Mouse (Mus musculus) heart, adult 2 months (tissue): ENCODE data around the gene Il1r1. TPM values are rescaled to one million over a fixed set of nuclear protein-coding genes. Genes with fewer than 3 reads are reported as not detected.

Source experiments
- DNase-seq, 2 experiments: peaks; one replicate each; pipeline ENCODE4 v3.0.0; 2021
- H3K27ac ChIP-seq: fragments of 200-600 bp; 2 replicates; pipeline ENCODE4 v1.8.1; 2022
- H3K27me3 ChIP-seq: fragments of 200-500 bp; 2 replicates; pipeline ENCODE4 v1.6.1; 2012; ENCODE audit warnings: mild to moderate bottlenecking, low read length, inconsistent platforms, mixed read lengths; ENCODE audit not compliant: control insufficient read depth, insufficient read depth
- H3K36me3 ChIP-seq: fragments of 200-500 bp; 2 replicates; pipeline ENCODE4 v1.6.1; 2012; ENCODE audit warnings: low read length, inconsistent platforms; ENCODE audit not compliant: control insufficient read depth, insufficient read depth
- H3K4me1 ChIP-seq: fragments of 200-500 bp; 2 replicates; pipeline ENCODE4 v1.6.1; 2011; ENCODE audit warnings: low read length; ENCODE audit not compliant: control insufficient read depth, insufficient read depth
- H3K4me3 ChIP-seq: fragments of 200-600 bp; 2 replicates; pipeline ENCODE4 v1.8.1; 2022
- H3K79me2 ChIP-seq: fragments of 200-500 bp; replicated peaks from 2 replicates; pipeline ENCODE4 v1.6.1; 2012; ENCODE audit warnings: mild to moderate bottlenecking, inconsistent platforms, low read length, moderate library complexity, mixed read lengths; ENCODE audit not compliant: control insufficient read depth, insufficient read depth
- H3K9ac ChIP-seq: fragments of 200-500 bp; 2 replicates; pipeline ENCODE4 v1.6.1; 2012; ENCODE audit warnings: low read depth, mild to moderate bottlenecking, control low read depth, inconsistent platforms, low read length, mixed read lengths
- CTCF ChIP-seq: fragments of 200-600 bp; IDR thresholded peaks from 2 replicates; pipeline ENCODE4 v1.8.1; 2022; ENCODE audit warnings: antibody characterized with exemption, mild to moderate bottlenecking, moderate library complexity
- EP300 ChIP-seq: fragments of 200-500 bp; IDR thresholded peaks from 2 replicates; pipeline ENCODE4 v1.6.1; 2011; ENCODE audit warnings: low read depth, low read length, control low read depth; ENCODE audit not compliant: insufficient read depth
- POLR2A ChIP-seq: fragments of 200-500 bp; IDR thresholded peaks from 2 replicates; pipeline ENCODE4 v1.6.1; 2011; ENCODE audit warnings: mild to moderate bottlenecking, low read depth, low read length, control low read depth; ENCODE audit not compliant: insufficient read depth
- WGBS: fragments of 180-500 bp; shearing (Covaris S2); methylation state at CpG from one replicate; pipeline ENCODE4 v1.1.7; 2018; 5-methylcytosine and 5-hydroxymethylcytosine counted together
- intact Hi-C: fragments of 180-260 bp; cut with DNase I; formaldehyde crosslinking; loops from one replicate; pipeline ENCODE4 v1.15.1; 2025
- polyA plus RNA-seq: library from polyadenylated mRNA; depleted of rRNA; stranded (reverse); fragments of >200 nt; gene quantifications from 2 replicates; pipeline ENCODE4 v1.2.3, GENCODE M21; 2012
- total RNA-seq, 2 experiments: library from RNA; stranded (reverse); gene quantifications; 2 replicates each; pipeline ENCODE4 v1.2.3; 2021

Gene Il1r1
- total and polyA plus RNA-seq, 3 experiments: 4.8 to 6.1 (median 5.5) TPM

GRCm38 (mm10) chr1:40357921-40358320 lies 133.0 kb downstream of the Il1r1 start:
- H3K27me3 ChIP-seq: no peaks in the 10 kb centered on the region
- peaks cover 2% of the 10 kb centered on the region for H3K4me1 ChIP-seq
- intact Hi-C loops: no loop called here
- no peaks in the 10 kb centered on the region for H3K79me2 ChIP-seq
- no peak overlapping the region for H3K4me3 ChIP-seq
- 66% methylated on average over 2 of the region's 2 CpGs for WGBS
- H3K27ac ChIP-seq: peak overlapping the region; percentile 16; the same call in 1 of the 2 replicates
- no peaks in the 10 kb centered on the region for H3K36me3 ChIP-seq
- no peak for DNase-seq
- H3K9ac ChIP-seq: no peak overlapping the region
- TF ChIP-seq EP300 (no peak), CTCF (no peak), POLR2A (no peak)

GRCm38 (mm10) chr1:40358351-40358750 lies 133.5 kb downstream of the Il1r1 start:
- Histone ChIP-seq H3K79me2 (no peaks in the 10 kb centered on the region), H3K4me3 (no peak overlapping the region), H3K9ac (no peak overlapping the region), H3K27me3 (no peaks in the 10 kb centered on the region), H3K36me3 (no peaks in the 10 kb centered on the region), H3K4me1 (peaks cover 2% of the 10 kb centered on the region), H3K27ac (peak overlapping the region; percentile 16; the same call in 1 of the 2 replicates)
- no peak for TF ChIP-seq EP300
- no peak for TF ChIP-seq POLR2A
- TF ChIP-seq CTCF: no peak
- WGBS: 52% methylated on average over 2 of the region's 2 CpGs
- intact Hi-C loops: no loop called here
- no peak for DNase-seq

GRCm38 (mm10) chr1:40358771-40359181 lies 133.9 kb downstream of the Il1r1 start:
- peak in 1 of 2 experiments; percentile 39 for DNase-seq
- WGBS: 57% methylated on average over 4 of the region's 4 CpGs

GRCm38 (mm10) chr1:40359731-40360130 lies 134.9 kb downstream of the Il1r1 start:
- Histone ChIP-seq H3K36me3 (no peaks in the 10 kb centered on the region), H3K4me3 (no peak overlapping the region), H3K27ac (no peak overlapping the region), H3K9ac (no peak overlapping the region), H3K4me1 (peaks cover 2% of the 10 kb centered on the region), H3K27me3 (no peaks in the 10 kb centered on the region), H3K79me2 (no peaks in the 10 kb centered on the region)
- 68% methylated on average over 2 of the region's 2 CpGs for WGBS
- DNase-seq: no peak
- no peak for TF ChIP-seq POLR2A
- no peak for TF ChIP-seq EP300
- intact Hi-C loops: no loop called here

More at GRCm38 (mm10) chr1:40358771-40359181, 133.9 kb downstream of the Il1r1 start:
- Histone ChIP-seq H3K27me3 (no peaks in the 10 kb centered on the region), H3K4me3 (no peak overlapping the region), H3K79me2 (no peaks in the 10 kb centered on the region), H3K36me3 (no peaks in the 10 kb centered on the region), H3K27ac (0 out of 2 replicates have a peak overlapping the region, but pooled peaks have one; percentile 16), H3K9ac (no peak overlapping the region), H3K4me1 (peaks cover 2% of the 10 kb centered on the region)
- TF ChIP-seq EP300 (no peak), CTCF (no peak), POLR2A (no peak)
- intact Hi-C loops: no loop called here

- WGBS: 57% methylated on average over 7 of the region's 7 CpGs
Observed at GRCm38 (mm10) chr1:40360969-40361368, 136.1 kb downstream of the Il1r1 start.

GRCm38 (mm10) chr1:40361596-40361995 lies 136.7 kb downstream of the Il1r1 start:
- Histone ChIP-seq H3K27ac (no peak overlapping the region; the same call in 1 of the 2 replicates), H3K27me3 (no peaks in the 10 kb centered on the region), H3K4me3 (no peak overlapping the region), H3K79me2 (no peaks in the 10 kb centered on the region), H3K9ac (no peak overlapping the region), H3K4me1 (no peaks in the 10 kb centered on the region; the same call in 1 of the 2 replicates), H3K36me3 (no peaks in the 10 kb centered on the region)
- no peak for DNase-seq
- TF ChIP-seq POLR2A (no peak), EP300 (no peak), CTCF (no peak)
- intact Hi-C loops: no loop called here
- WGBS: 53% methylated on average over 1 of the region's 1 CpGs

More at GRCm38 (mm10) chr1:40360969-40361368, 136.1 kb downstream of the Il1r1 start:
- H3K4me1 ChIP-seq: peaks cover 2% of the 10 kb centered on the region
- DNase-seq: no peak
- intact Hi-C loops: no loop called here
- no peaks in the 10 kb centered on the region for H3K27me3 ChIP-seq
- no peaks in the 10 kb centered on the region for H3K36me3 ChIP-seq
- H3K79me2 ChIP-seq: no peaks in the 10 kb centered on the region
- TF ChIP-seq POLR2A (no peak), EP300 (no peak), CTCF (no peak)
- H3K4me3 ChIP-seq: no peak overlapping the region
- H3K27ac ChIP-seq: no peak overlapping the region
- H3K9ac ChIP-seq: no peak overlapping the region
